Mouse (Mus musculus): ENCODE results near the gene Sag.

The Sag gene

GRCm38 (mm10) chr1:87854411-87854810, 50.9 kb downstream of the Sag start:
- DNase-seq (ENCODE audit: low spot score): no peak

GRCm38 (mm10) chr1:87854851-87855251, 51.4 kb downstream of the Sag start:
- no peak for DNase-seq (ENCODE audit: low spot score)

GRCm38 (mm10) chr1:87855522-87855921, 52.0 kb downstream of the Sag start:
- no peak for DNase-seq (ENCODE audit: low spot score)

GRCm38 (mm10) chr1:87856823-87857222, 53.3 kb downstream of the Sag start:
- no peak for DNase-seq (ENCODE audit: low spot score)

- no peak for DNase-seq (ENCODE audit: low spot score)
Observed at GRCm38 (mm10) chr1:87858031-87858430, 54.6 kb downstream of the Sag start.

- DNase-seq (ENCODE audit: low spot score): no peak
Observed at GRCm38 (mm10) chr1:87858529-87858928, 55.0 kb downstream of the Sag start.

- no peak for DNase-seq (ENCODE audit: low spot score)
Observed at GRCm38 (mm10) chr1:87863602-87864001, 60.1 kb downstream of the Sag start.

GRCm38 (mm10) chr1:87864889-87865288, 61.4 kb downstream of the Sag start:
- no peak for DNase-seq (ENCODE audit: low spot score)

- no peak for DNase-seq (ENCODE audit: low spot score)
Observed at GRCm38 (mm10) chr1:87866672-87867071, 63.2 kb downstream of the Sag start.

- DNase-seq (ENCODE audit: low spot score): no peak
Observed at GRCm38 (mm10) chr1:87871546-87871945, 68.1 kb downstream of the Sag start.

- DNase-seq (ENCODE audit: low spot score): no peak
Observed at GRCm38 (mm10) chr1:87873081-87873480, 69.6 kb downstream of the Sag start.

GRCm38 (mm10) chr1:87876065-87876464, 72.6 kb downstream of the Sag start:
- DNase-seq (ENCODE audit: low spot score): no peak

- DNase-seq (ENCODE audit: low spot score): no peak
Observed at GRCm38 (mm10) chr1:87877552-87878283, 74.2 kb downstream of the Sag start.

GRCm38 (mm10) chr1:87879034-87879433, 75.6 kb downstream of the Sag start:
- no peak for DNase-seq (ENCODE audit: low spot score)

- DNase-seq (ENCODE audit: low spot score): peak; percentile 60
Observed at GRCm38 (mm10) chr1:87879494-87880325, 76.2 kb downstream of the Sag start.

- no peak for DNase-seq (ENCODE audit: low spot score)
Observed at GRCm38 (mm10) chr1:87880326-87880627, 76.8 kb downstream of the Sag start.

- DNase-seq (ENCODE audit: low spot score): no peak
Observed at GRCm38 (mm10) chr1:87880856-87881255, 77.4 kb downstream of the Sag start.

GRCm38 (mm10) chr1:87881726-87882125, 78.2 kb downstream of the Sag start:
- DNase-seq (ENCODE audit: low spot score): no peak

- no peak for DNase-seq (ENCODE audit: low spot score)
Observed at GRCm38 (mm10) chr1:87882554-87882953, 79.1 kb downstream of the Sag start.

- no peak for DNase-seq (ENCODE audit: low spot score)
Observed at GRCm38 (mm10) chr1:87890960-87891359, 87.5 kb downstream of the Sag start.

GRCm38 (mm10) chr1:87891634-87892033, 88.2 kb downstream of the Sag start:
- no peak for DNase-seq (ENCODE audit: low spot score)

- no peak for DNase-seq (ENCODE audit: low spot score)
Observed at GRCm38 (mm10) chr1:87892499-87892898, 89.0 kb downstream of the Sag start.

- DNase-seq (ENCODE audit: low spot score): no peak
Observed at GRCm38 (mm10) chr1:87893414-87893813, 89.9 kb downstream of the Sag start.

Measured in ovary, postnatal 10 days (tissue).